Mouse (Mus musculus): ENCODE measurements around the gene Mcu. TPM values are rescaled to one million over a fixed set of nuclear protein-coding genes. Genes with fewer than 3 reads are reported as not detected.

Gene Mcu
- polyA plus RNA-seq, 1 experiment from 2014 or later, result 57.2 TPM

GRCm38 (mm10) chr10:59571964-59572363 lies 44.5 kb downstream of the Mcu start:
- Histone ChIP-seq H3K4me2 (replicated peaks; ENCODE audit: low read depth) (no peak overlapping the region), H3K4me1 (replicated peaks; ENCODE audit: control insufficient read depth, insufficient read depth) (peaks cover 7% of the 10 kb centered on the region; the same call in 1 of the 2 replicates), H3K4me3 (ENCODE audit: low read depth, low read length) (no peak overlapping the region), H3K9ac (ENCODE audit: low read length) (no peak overlapping the region), H3K27ac (replicated peaks) (peak overlapping the region; percentile 20; the same call in 1 of the 2 replicates), H3K9me3 (ENCODE audit: control insufficient read depth, low read length) (no peaks in the 10 kb centered on the region), H3K27me3 (ENCODE audit: control insufficient read depth, insufficient read depth, low read length) (no peaks in the 10 kb centered on the region), H3K36me3 (ENCODE audit: control insufficient read depth, insufficient read depth, low read length) (0 out of 2 replicates have a peak, but pooled peaks cover 2% of the 10 kb centered on the region)
- ATAC-seq (ENCODE audit: low FRiP score, low TSS enrichment) (no peak), DNase-seq (ENCODE audit: low spot score) (no peak)
- TF ChIP-seq CTCF (IDR thresholded peaks at IDR 0.05; ENCODE audit: low read depth) (no peak), EP300 (optimal IDR thresholded peaks at IDR 0.05) (no peak)
- 59% methylated on average over 5 of the region's 5 CpGs for whole genome bisulfite sequencing

GRCm38 (mm10) chr10:59571273-59571672 lies 45.2 kb downstream of the Mcu start:
- no peak for DNase-seq (ENCODE audit: low spot score)
- Histone ChIP-seq H3K4me1 (replicated peaks; ENCODE audit: control insufficient read depth, insufficient read depth) (peaks cover 10% of the 10 kb centered on the region; the same call in 1 of the 2 replicates), H3K4me2 (replicated peaks; ENCODE audit: low read depth) (no peak overlapping the region), H3K9me3 (ENCODE audit: control insufficient read depth, low read length) (no peaks in the 10 kb centered on the region), H3K36me3 (ENCODE audit: control insufficient read depth, insufficient read depth, low read length) (0 out of 2 replicates have a peak, but pooled peaks cover 2% of the 10 kb centered on the region), H3K27ac (replicated peaks) (peak overlapping the region; percentile 20; the same call in 1 of the 2 replicates), H3K4me3 (ENCODE audit: low read depth, low read length) (no peak overlapping the region), H3K9ac (ENCODE audit: low read length) (no peak overlapping the region), H3K27me3 (ENCODE audit: control insufficient read depth, insufficient read depth, low read length) (no peaks in the 10 kb centered on the region)
- 72% methylated on average over 4 of the region's 4 CpGs for WGBS
- peak; percentile 71 for ATAC-seq (ENCODE audit: low FRiP score, low TSS enrichment)
- TF ChIP-seq CTCF (IDR thresholded peaks at IDR 0.05; ENCODE audit: low read depth) (no peak), EP300 (optimal IDR thresholded peaks at IDR 0.05) (no peak)

GRCm38 (mm10) chr10:59570780-59571179 lies 45.7 kb downstream of the Mcu start:
- no peak for TF ChIP-seq EP300 (optimal IDR thresholded peaks at IDR 0.05)
- TF ChIP-seq CTCF (IDR thresholded peaks at IDR 0.05; ENCODE audit: low read depth), result no peak
- DNase-seq (ENCODE audit: low spot score), result no peak
- WGBS, result 32% methylated on average over 2 of the region's 2 CpGs

GRCm38 (mm10) chr10:59570360-59570759 lies 46.1 kb downstream of the Mcu start:
- H3K27me3 ChIP-seq (ENCODE audit: control insufficient read depth, insufficient read depth, low read length), result no peaks in the 10 kb centered on the region
- H3K27ac ChIP-seq (replicated peaks), result no peak overlapping the region
- DNase-seq (ENCODE audit: low spot score) (no peak), ATAC-seq (ENCODE audit: low FRiP score, low TSS enrichment) (no peak)
- no peak overlapping the region for H3K4me3 ChIP-seq (ENCODE audit: low read depth, low read length)
- H3K9me3 ChIP-seq (ENCODE audit: control insufficient read depth, low read length), result no peaks in the 10 kb centered on the region
- H3K36me3 ChIP-seq (ENCODE audit: control insufficient read depth, insufficient read depth, low read length), result 0 out of 2 replicates have a peak, but pooled peaks cover 2% of the 10 kb centered on the region
- no peak overlapping the region for H3K9ac ChIP-seq (ENCODE audit: low read length)
- H3K4me1 ChIP-seq (replicated peaks; ENCODE audit: control insufficient read depth, insufficient read depth), result peaks cover 10% of the 10 kb centered on the region; the same call in 1 of the 2 replicates
- TF ChIP-seq EP300 (optimal IDR thresholded peaks at IDR 0.05) (no peak), CTCF (IDR thresholded peaks at IDR 0.05; ENCODE audit: low read depth) (no peak)
- H3K4me2 ChIP-seq (replicated peaks; ENCODE audit: low read depth), result no peak overlapping the region
- 55% methylated on average over 6 of the region's 6 CpGs for WGBS

More at GRCm38 (mm10) chr10:59570780-59571179, 45.7 kb downstream of the Mcu start:
- H3K36me3 ChIP-seq (ENCODE audit: control insufficient read depth, insufficient read depth, low read length), result 0 out of 2 replicates have a peak, but pooled peaks cover 2% of the 10 kb centered on the region
- H3K4me2 ChIP-seq (replicated peaks; ENCODE audit: low read depth), result no peak overlapping the region
- H3K27me3 ChIP-seq (ENCODE audit: control insufficient read depth, insufficient read depth, low read length), result no peaks in the 10 kb centered on the region
- no peak overlapping the region for H3K4me3 ChIP-seq (ENCODE audit: low read depth, low read length)
- H3K4me1 ChIP-seq (replicated peaks; ENCODE audit: control insufficient read depth, insufficient read depth), result peaks cover 10% of the 10 kb centered on the region; the same call in 1 of the 2 replicates
- H3K9me3 ChIP-seq (ENCODE audit: control insufficient read depth, low read length), result no peaks in the 10 kb centered on the region
- ATAC-seq (ENCODE audit: low FRiP score, low TSS enrichment), result no peak
- H3K9ac ChIP-seq (ENCODE audit: low read length), result no peak overlapping the region
- H3K27ac ChIP-seq (replicated peaks), result 0 out of 2 replicates have a peak overlapping the region, but pooled peaks have one; percentile 1

- DNase-seq (ENCODE audit: low spot score) (no peak), ATAC-seq (ENCODE audit: low FRiP score, low TSS enrichment) (no peak; the same call in 1 of the 2 replicates)
- no peaks in the 10 kb centered on the region for H3K9me3 ChIP-seq (ENCODE audit: control insufficient read depth, low read length)
- no peak overlapping the region for H3K4me3 ChIP-seq (ENCODE audit: low read depth, low read length)
- H3K9ac ChIP-seq (ENCODE audit: low read length), result no peak overlapping the region
- no peak overlapping the region for H3K27ac ChIP-seq (replicated peaks)
- 78% methylated on average over 1 of the region's 1 CpGs for WGBS
- H3K27me3 ChIP-seq (ENCODE audit: control insufficient read depth, insufficient read depth, low read length), result no peaks in the 10 kb centered on the region
- H3K4me1 ChIP-seq (replicated peaks; ENCODE audit: control insufficient read depth, insufficient read depth), result peaks cover 10% of the 10 kb centered on the region; the same call in 1 of the 2 replicates
- no peak overlapping the region for H3K4me2 ChIP-seq (replicated peaks; ENCODE audit: low read depth)
- TF ChIP-seq EP300 (optimal IDR thresholded peaks at IDR 0.05) (no peak), CTCF (IDR thresholded peaks at IDR 0.05; ENCODE audit: low read depth) (no peak)
- 0 out of 2 replicates have a peak, but pooled peaks cover 2% of the 10 kb centered on the region for H3K36me3 ChIP-seq (ENCODE audit: control insufficient read depth, insufficient read depth, low read length)
These were observed 47.0 kb downstream of the Mcu start for GRCm38 (mm10) chr10:59569481-59569869.

Data from stomach, postnatal 0 days (tissue).